Mouse (Mus musculus) heart, adult 2 months (tissue): Measurements from ENCODE around the gene Pitpnm1.

ENCODE experiments used
- CTCF ChIP-seq: fragments of 200-600 bp; IDR thresholded peaks from 2 replicates; pipeline ENCODE4 v1.8.1; 2022; ENCODE audit warnings: antibody characterized with exemption, mild to moderate bottlenecking, moderate library complexity
- EP300 ChIP-seq: fragments of 200-500 bp; IDR thresholded peaks from 2 replicates; pipeline ENCODE4 v1.6.1; 2011; ENCODE audit warnings: low read depth, low read length, control low read depth; ENCODE audit not compliant: insufficient read depth
- POLR2A ChIP-seq: fragments of 200-500 bp; IDR thresholded peaks from 2 replicates; pipeline ENCODE4 v1.6.1; 2011; ENCODE audit warnings: mild to moderate bottlenecking, low read depth, low read length, control low read depth; ENCODE audit not compliant: insufficient read depth

DNA sequence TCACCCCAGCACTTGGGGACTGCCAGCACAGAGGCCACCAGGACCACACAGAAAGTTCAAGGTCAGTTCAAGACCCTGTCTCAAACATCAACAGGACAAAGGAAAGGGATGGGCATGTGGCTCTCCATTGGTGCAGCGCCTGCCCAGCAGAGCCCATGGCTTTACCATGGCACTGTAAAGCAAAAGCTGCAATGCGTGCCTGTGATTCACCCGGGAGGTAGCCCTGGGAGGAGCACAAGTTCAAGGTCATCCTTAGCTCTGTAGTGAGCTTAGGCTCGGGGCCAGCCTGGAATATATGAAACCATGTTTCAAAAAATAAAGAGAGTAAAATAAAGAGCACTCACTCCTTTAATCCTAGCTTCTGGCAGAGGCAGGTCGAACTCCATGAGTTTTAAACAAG, 52.1 kb downstream of the Pitpnm1 start:
- TF ChIP-seq CTCF (no peak), EP300 (no peak), POLR2A (no peak)
